Mouse (Mus musculus) heart, adult 18-20 months (tissue): ENCODE results near the gene Olfr365. TPM values are rescaled to one million over a fixed set of nuclear protein-coding genes. Genes with fewer than 3 reads are reported as not detected.

Source experiments
- DNase-seq, 2 experiments: peaks; one replicate each; pipeline ENCODE4 v3.0.0; 2021 to 2022; ENCODE audit warnings: mixed read lengths in 1 of 2
- long read RNA-seq, 2 experiments: library from polyadenylated mRNA; stranded (forward); transcript quantifications; one replicate each; pipeline ENCODE4 v2.0.0; 2021
- total RNA-seq, 2 experiments: library from RNA; stranded (reverse); gene quantifications; 2 replicates each; pipeline ENCODE4 v1.2.3; 2021

Olfr365 gene
- total RNA-seq: not detected
- long read RNA-seq, experiment 1: 0 reads
- long read RNA-seq, experiment 2: 0 reads

- no peak for DNase-seq
Observed at GRCm38 (mm10) chr2:37187898-37188297, at the start of gene Olfr365. Olfr365 (plus strand) TSS chr2:37188198.

- no peak for DNase-seq
Observed at GRCm38 (mm10) chr2:37139022-37139421, 49.0 kb upstream of the Olfr365 start, which contains the start of gene Olfr364-ps1. Olfr364-ps1 (plus strand) TSS chr2:37139322.

GRCm38 (mm10) chr2:37211274-37211673 lies 23.3 kb downstream of the Olfr365 start, which contains the start of gene Olfr366:
Olfr366 (plus strand) TSS chr2:37211574.
- no peak for DNase-seq

Other genes starting within 250 kb of the Olfr365 start
- not detected for gene Olfr357, start 194.4 kb upstream of the Olfr365 start, total RNA-seq
- not detected for gene Olfr358, start 178.9 kb upstream of the Olfr365 start, total RNA-seq
- not detected for gene Olfr360, start 122.5 kb upstream of the Olfr365 start, total RNA-seq
- not detected for gene Olfr361, start 98.9 kb upstream of the Olfr365 start, total RNA-seq
- not detected for gene Olfr362, start 70.3 kb upstream of the Olfr365 start, total RNA-seq
- gene Olfr364-ps1, start 48.9 kb upstream of the Olfr365 start, total RNA-seq: not detected
- gene Olfr366, start 23.4 kb downstream of the Olfr365 start, total RNA-seq: not detected
- not detected for gene Olfr368, start 138.3 kb downstream of the Olfr365 start, total RNA-seq
- gene Pdcl, start 171.1 kb downstream of the Olfr365 start, total RNA-seq: 10 to 100 TPM; 16.4 to 16.7 TPM
- 10 to 100 TPM; 29.4 to 29.6 TPM for gene Rc3h2, start 234.7 kb downstream of the Olfr365 start, total RNA-seq